Mouse (Mus musculus): ENCODE results near the gene Shpk.

DNA sequence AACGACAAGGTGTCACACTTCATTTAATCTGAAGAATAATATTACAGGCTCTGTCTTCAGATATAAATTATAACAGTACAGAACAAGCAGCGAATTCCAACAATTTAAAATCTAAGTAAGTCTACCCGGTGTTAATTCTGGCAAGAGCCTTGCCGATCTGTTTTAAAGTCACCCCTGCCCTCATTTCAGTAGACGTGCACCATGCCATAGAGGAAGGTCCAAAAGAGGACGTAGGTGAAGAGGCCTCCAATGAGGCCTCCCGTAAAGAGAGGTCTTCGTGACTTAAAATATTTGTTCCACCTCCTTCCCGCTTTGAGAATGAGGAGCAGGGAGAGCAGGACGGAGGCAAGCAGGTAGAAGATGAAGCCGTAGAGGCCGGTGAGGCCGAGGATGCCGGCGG is 23.1 kb upstream of the Shpk start:
- no peak for TF ChIP-seq CTCF (conservative IDR thresholded peaks at IDR 0.05; ENCODE audit: low read length)
- TF ChIP-seq NANOG (IDR thresholded peaks at IDR 0.05; ENCODE audit: borderline replicate concordance, low read length): no peak
- no peak for TF ChIP-seq POU5F1 (IDR thresholded peaks at IDR 0.05; ENCODE audit: borderline replicate concordance, low read length)
